Mouse (Mus musculus) hindbrain, embryonic 10.5 days (tissue): Measurements from ENCODE around the gene Ccdc124. TPM values are rescaled to one million over a fixed set of nuclear protein-coding genes. Genes with fewer than 3 reads are reported as not detected.
A peak's percentile ranks its signal among the peaks of the same experiment; 100 is the strongest.
"Not testable (repeated sequence)": the region's sequence is repeated elsewhere in the genome, so short reads cannot be mapped to it uniquely, and the experiment has no call there.

Experiments
- DNase-seq: peaks from one replicate; pipeline ENCODE4 v3.0.0-alpha.2; 2017; ENCODE audit warnings: low spot score
- H3K27ac ChIP-seq: fragments of 300-500 bp; sonication (generic); 2 replicates; pipeline ENCODE4 v1.5.1; 2016; ENCODE audit warnings: mild to moderate bottlenecking, moderate library complexity
- H3K27me3 ChIP-seq: fragments of 300-500 bp; sonication (generic); 2 replicates; pipeline ENCODE4 v1.6.1; 2016; ENCODE audit warnings: mild to moderate bottlenecking; ENCODE audit not compliant: poor library complexity, insufficient read depth, severe bottlenecking
- H3K36me3 ChIP-seq: fragments of 300-500 bp; sonication (generic); 2 replicates; pipeline ENCODE4 v1.6.1; 2016; ENCODE audit warnings: mild to moderate bottlenecking, moderate library complexity
- H3K4me1 ChIP-seq: fragments of 300-500 bp; sonication (generic); replicated peaks from 2 replicates; pipeline ENCODE4 v1.6.1; 2016; ENCODE audit warnings: mild to moderate bottlenecking
- H3K4me3 ChIP-seq: fragments of 300-500 bp; sonication (generic); 2 replicates; pipeline ENCODE4 v1.5.1; 2016; ENCODE audit warnings: mild to moderate bottlenecking, moderate library complexity
- H3K9me3 ChIP-seq: fragments of 300-500 bp; sonication (generic); 2 replicates; pipeline ENCODE4 v1.6.1; 2016; ENCODE audit warnings: mild to moderate bottlenecking, moderate library complexity
- WGBS: fragments of 180-500 bp; shearing (Covaris S2); methylation state at CpG from one replicate; pipeline ENCODE4 v1.1.7; 2016; 5-methylcytosine and 5-hydroxymethylcytosine counted together
- polyA plus RNA-seq: library from polyadenylated mRNA; unstranded; fragments of >200 nt; fragmentation: Nextera tagmentation; extraction: Ambion mirVana; gene quantifications from 2 replicates; pipeline ENCODE4 v1.2.1, GENCODE M21; 2016

Gene Ccdc124
- polyA plus RNA-seq, 1 experiment from 2014 or later, result 182 TPM

DNA sequence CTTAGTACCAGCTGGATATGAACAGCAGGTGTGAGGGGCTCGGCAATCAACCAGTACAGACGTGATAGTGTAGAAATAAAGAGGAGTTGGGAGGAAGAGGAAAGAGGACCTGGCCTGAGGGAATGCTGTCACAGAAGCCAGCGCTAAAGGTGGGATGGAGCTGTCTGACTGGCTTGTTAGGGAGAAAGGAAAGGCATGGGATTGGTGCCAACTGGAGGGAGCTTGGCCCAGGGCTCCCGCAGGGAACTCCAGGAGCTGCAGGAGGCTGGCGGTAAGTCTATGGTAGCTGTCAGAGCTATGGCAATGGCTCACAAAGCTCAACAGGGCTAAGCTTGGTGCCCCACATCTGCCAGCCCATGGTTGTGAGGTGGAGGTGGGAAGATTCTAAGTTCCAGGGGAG lies 28.5 kb upstream of the Ccdc124 start:
- Histone ChIP-seq H3K4me1 (peaks cover 26% of the 10 kb centered on the region), H3K27me3 (peaks cover 15% of the 10 kb centered on the region; the same call in 1 of the 2 replicates), H3K36me3 (no peaks in the 10 kb centered on the region), H3K4me3 (no peak overlapping the region), H3K27ac (no peak overlapping the region), H3K9me3 (no peaks in the 10 kb centered on the region)
- no peak for DNase-seq
- 43% methylated on average over 5 of the region's 5 CpGs for WGBS

GRCm38 (mm10) chr8:70900872-70901387 lies 27.2 kb upstream of the Ccdc124 start:
- no peak overlapping the region for H3K27ac ChIP-seq
- 72% methylated on average over 2 of the region's 2 CpGs for WGBS
- H3K9me3 ChIP-seq, result no peaks in the 10 kb centered on the region
- H3K27me3 ChIP-seq, result peaks cover 15% of the 10 kb centered on the region; the same call in 1 of the 2 replicates
- no peak for DNase-seq
- H3K4me3 ChIP-seq, result no peak overlapping the region
- H3K4me1 ChIP-seq, result peaks cover 21% of the 10 kb centered on the region
- H3K36me3 ChIP-seq, result peaks cover 4% of the 10 kb centered on the region

DNA sequence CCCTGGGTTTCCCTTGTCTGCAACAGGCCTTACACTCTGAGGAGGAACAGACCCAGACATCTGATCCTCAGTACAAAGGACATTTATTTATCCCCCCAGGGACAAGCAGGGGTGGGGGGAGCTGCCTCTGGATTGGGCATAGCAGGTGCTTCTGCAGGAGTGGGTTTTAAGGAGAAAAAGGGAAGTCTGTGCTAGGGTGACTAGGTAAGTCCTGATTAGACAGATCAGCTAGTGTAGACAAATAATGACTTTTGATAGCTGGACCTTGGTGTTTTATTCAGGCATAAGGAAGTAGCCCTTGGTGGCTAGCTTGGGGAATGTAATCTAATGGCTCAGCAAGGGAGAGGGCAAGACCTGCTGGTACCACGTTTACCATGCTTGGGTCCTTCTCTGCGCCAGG lies 25.5 kb upstream of the Ccdc124 start:
- DNase-seq, result no peak
- H3K4me3 ChIP-seq, result no peak overlapping the region; the same call in 1 of the 2 replicates
- peaks cover 26% of the 10 kb centered on the region for H3K4me1 ChIP-seq
- peaks cover 22% of the 10 kb centered on the region for H3K27me3 ChIP-seq
- H3K9me3 ChIP-seq, result no peaks in the 10 kb centered on the region
- H3K27ac ChIP-seq, result no peak overlapping the region
- peaks cover 21% of the 10 kb centered on the region for H3K36me3 ChIP-seq
- 94% methylated on average over 2 of the region's 2 CpGs for WGBS

DNA sequence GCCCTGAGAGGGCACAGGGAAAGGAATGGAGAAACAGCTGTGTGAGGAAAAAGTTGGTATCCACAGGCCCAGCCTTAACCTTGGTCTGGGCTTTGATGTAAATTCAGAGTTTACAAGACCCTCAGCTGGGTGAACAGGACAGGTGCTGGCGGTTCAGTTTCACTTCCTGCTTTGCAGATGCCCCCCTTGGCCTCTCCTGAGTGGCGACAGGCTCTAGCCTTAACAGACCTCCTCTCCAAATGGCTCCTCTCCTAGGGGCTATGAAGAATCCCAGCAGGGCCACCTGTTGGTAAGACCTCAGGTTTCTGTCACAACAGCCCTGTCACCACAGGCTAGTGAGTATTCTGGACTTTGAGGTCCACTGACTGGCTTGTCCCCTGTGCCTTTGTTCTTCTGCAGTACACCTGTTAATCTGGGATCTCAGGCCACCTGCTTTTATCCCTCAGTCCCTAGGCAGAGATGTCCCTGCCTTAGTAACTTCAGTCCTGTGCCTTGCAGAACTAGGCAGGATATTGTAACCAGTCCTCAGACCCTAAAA lies 25.0 kb upstream of the Ccdc124 start:
- 62% methylated on average over 2 of the region's 2 CpGs for WGBS
- Histone ChIP-seq H3K4me1 (peaks cover 26% of the 10 kb centered on the region), H3K9me3 (no peaks in the 10 kb centered on the region), H3K27ac (peak overlapping the region; percentile 95), H3K27me3 (peaks cover 24% of the 10 kb centered on the region), H3K36me3 (peaks cover 26% of the 10 kb centered on the region), H3K4me3 (peak overlapping the region; percentile 71)
- no peak for DNase-seq

GRCm38 (mm10) chr8:70897681-70898413 lies 24.1 kb upstream of the Ccdc124 start:
- Histone ChIP-seq H3K4me1 (peaks cover 34% of the 10 kb centered on the region), H3K4me3 (peak overlapping the region; percentile 71), H3K27ac (peak overlapping the region; percentile 95), H3K27me3 (peaks cover 29% of the 10 kb centered on the region), H3K9me3 (no peaks in the 10 kb centered on the region), H3K36me3 (peaks cover 35% of the 10 kb centered on the region)
- under 1% methylated on average over 20 of the region's 20 CpGs for whole genome bisulfite sequencing
- peak; percentile 86 for DNase-seq

DNA sequence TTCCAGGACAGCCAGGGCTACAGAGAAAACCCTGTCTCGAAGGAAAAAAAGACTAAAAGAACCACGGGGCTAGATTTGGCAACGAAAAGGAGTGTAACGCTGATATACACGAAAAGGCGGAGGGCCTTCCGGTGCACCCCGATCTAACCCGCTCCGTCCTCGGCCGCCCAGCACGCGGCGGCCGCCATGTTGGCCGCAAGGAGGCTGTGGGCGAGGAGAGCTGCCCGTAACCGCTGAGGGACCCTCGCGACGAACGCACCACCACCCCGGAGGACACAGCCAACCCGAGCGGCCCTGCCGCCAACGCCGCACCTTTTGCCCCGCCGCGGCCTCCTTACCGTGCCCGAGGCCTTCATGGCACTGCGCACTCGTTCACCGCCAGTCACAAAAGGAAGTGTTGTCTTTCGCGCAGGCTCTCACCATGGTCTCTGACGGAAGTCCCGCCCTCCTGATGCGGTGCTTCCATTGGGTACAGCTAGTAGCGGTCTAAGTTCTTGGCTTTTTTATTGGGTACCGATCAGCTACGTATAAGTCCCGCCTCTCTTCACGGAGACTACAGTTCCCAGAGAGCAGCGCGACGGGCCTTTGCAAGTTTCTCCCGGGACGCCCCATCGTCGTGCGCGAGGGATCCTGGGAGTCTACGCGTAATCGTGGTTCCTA lies 23.4 kb upstream of the Ccdc124 start, which contains the start of gene Rpl18a:
Gene Rpl18a, minus strand, starts transcription at position 392 of the 660 bp plus-strand sequence.
- Histone ChIP-seq H3K27me3 (peaks cover 32% of the 10 kb centered on the region), H3K9me3 (no peaks in the 10 kb centered on the region), H3K27ac (peak within 1 kb of the TSS; percentile 95), H3K4me1 (peaks cover 41% of the 10 kb centered on the region), H3K4me3 (peak within 1 kb of the TSS; percentile 71), H3K36me3 (peaks cover 38% of the 10 kb centered on the region)
- DNase-seq, result peak; percentile 97
- WGBS, result under 1% methylated on average over 60 of the region's 60 CpGs

GRCm38 (mm10) chr8:70896316-70897020 lies 22.7 kb upstream of the Ccdc124 start:
- H3K27ac ChIP-seq, result peak overlapping the region; percentile 95
- no peak for DNase-seq
- WGBS, result 4% methylated on average over 25 of the region's 25 CpGs

DNA sequence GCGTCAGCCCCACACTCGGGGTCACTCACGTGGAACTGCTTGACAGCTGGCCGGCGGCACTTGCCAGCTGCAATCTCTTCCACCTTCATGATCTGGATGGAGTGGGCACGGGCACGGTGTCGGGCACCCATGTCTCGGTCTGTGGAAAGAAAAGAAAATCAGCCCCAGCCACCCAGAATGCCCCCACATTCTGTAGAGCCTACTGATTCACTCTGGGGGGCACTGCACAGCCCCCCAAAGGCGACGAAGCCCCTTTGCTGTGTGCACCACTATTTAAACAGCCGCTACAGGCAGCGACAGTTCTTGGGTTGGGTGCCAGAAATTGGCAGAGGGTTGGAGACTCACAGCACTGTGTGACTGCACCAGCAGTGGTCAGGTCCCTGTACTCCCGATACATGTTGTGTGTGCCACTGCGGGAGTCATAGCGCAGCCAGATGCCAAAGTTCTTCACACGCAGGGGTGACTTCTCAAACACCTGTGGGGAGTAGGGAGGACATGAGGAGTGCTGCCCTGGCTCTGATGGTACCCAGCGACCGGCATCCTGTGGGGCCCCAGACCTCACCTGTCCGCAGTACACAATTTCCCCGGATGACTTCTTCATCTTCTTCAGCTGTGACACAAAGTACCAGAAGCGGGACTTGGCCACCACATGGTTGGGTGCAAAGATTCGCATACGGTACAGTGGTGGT lies 22.0 kb upstream of the Ccdc124 start:
- not testable (repeated sequence) for DNase-seq, H3K9me3 ChIP-seq
- Histone ChIP-seq H3K27me3 (peaks cover 45% of the 10 kb centered on the region), H3K4me3 (peak overlapping the region; percentile 71), H3K4me1 (peaks cover 50% of the 10 kb centered on the region), H3K36me3 (peaks cover 44% of the 10 kb centered on the region), H3K27ac (peak overlapping the region; percentile 95)
- 79% methylated on average over 24 of the region's 24 CpGs for WGBS

More at GRCm38 (mm10) chr8:70896316-70897020, 22.7 kb upstream of the Ccdc124 start:
- peak overlapping the region; percentile 71 for H3K4me3 ChIP-seq
- peaks cover 48% of the 10 kb centered on the region for H3K4me1 ChIP-seq
- H3K36me3 ChIP-seq, result peaks cover 38% of the 10 kb centered on the region
- H3K27me3 ChIP-seq, result peaks cover 38% of the 10 kb centered on the region
- no peaks in the 10 kb centered on the region for H3K9me3 ChIP-seq

DNA sequence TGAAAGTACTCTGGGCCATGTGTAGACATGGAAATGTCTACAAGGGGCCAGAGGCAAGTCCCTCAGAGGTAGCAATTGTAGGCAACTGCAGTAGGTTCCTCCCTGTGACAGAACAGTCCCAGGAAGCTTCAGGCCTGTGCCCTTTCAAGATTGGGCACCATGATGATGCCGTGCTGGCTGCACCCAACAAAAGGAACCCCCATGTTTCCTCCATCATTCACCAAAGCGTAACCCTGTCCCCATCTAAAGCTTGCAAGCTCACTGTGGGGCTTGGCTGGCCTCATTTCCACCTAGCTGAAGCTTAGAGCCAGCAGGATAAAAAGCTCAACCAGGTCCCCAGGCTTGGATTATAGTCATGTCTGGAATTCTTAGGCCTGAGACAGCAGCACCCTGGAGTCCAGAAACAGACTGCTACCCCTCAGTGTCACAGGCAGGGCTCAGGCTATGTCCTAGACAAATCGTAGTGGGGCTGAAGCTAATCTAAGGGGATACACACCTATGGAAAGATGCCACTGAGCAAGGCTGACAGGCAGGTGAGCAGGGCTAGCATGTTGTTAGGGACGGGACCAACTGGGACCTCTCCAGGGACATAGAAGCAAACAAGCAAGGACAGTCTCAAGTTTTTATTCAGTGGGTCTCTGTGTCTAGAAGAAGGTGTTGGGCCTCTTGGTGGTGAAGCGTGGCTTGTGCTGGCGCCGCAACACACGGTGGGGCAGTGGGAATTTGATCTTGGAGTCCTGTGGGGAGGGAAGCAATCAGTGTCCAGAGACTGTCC lies 21.2 kb upstream of the Ccdc124 start:
- Histone ChIP-seq H3K36me3 (peaks cover 45% of the 10 kb centered on the region), H3K4me3 (no peak overlapping the region), H3K4me1 (peaks cover 50% of the 10 kb centered on the region), H3K27ac (no peak overlapping the region), H3K9me3 (no peaks in the 10 kb centered on the region), H3K27me3 (peaks cover 53% of the 10 kb centered on the region)
- DNase-seq, result no peak
- 85% methylated on average over 8 of the region's 8 CpGs for WGBS

- no peak for DNase-seq
- H3K27ac ChIP-seq, result no peak overlapping the region
- H3K4me1 ChIP-seq, result peaks cover 50% of the 10 kb centered on the region
- peaks cover 45% of the 10 kb centered on the region for H3K36me3 ChIP-seq
- H3K27me3 ChIP-seq, result peaks cover 59% of the 10 kb centered on the region
- no peak overlapping the region for H3K4me3 ChIP-seq
- H3K9me3 ChIP-seq, result no peaks in the 10 kb centered on the region
- 66% methylated on average over 2 of the region's 2 CpGs for WGBS
These were observed 20.6 kb upstream of the Ccdc124 start for GRCm38 (mm10) chr8:70894385-70894720.

GRCm38 (mm10) chr8:70893656-70894384 lies 20.1 kb upstream of the Ccdc124 start:
- no peaks in the 10 kb centered on the region for H3K9me3 ChIP-seq
- WGBS, result 29% methylated on average over 12 of the region's 12 CpGs
- H3K36me3 ChIP-seq, result peaks cover 45% of the 10 kb centered on the region
- peak overlapping the region; percentile 45; the same call in 1 of the 2 replicates for H3K4me3 ChIP-seq
- no peak overlapping the region for H3K27ac ChIP-seq
- peaks cover 48% of the 10 kb centered on the region for H3K4me1 ChIP-seq
- H3K27me3 ChIP-seq, result peaks cover 64% of the 10 kb centered on the region
- peak; percentile 87 for DNase-seq
